Mouse (Mus musculus): ENCODE data around the gene Tes.

DNA sequence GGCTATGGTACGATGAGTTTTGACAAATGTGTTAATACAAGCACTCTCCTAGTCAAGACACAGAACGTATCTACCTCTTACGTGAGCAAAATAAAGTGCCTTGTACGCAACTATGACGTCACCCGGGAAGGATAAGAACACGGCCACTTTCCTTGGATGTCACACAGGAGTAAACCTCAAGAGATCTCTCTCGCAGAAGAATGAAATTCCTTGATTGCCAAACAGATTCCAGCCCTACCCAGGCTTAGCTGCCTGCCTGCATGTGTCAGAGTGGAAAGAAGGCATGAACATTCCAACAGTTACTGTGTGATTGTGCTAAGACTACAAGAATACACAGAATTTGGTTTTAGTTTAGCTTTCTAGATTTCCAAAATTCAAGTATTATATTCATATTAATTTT, 36.1 kb upstream of the Tes start:
- TF ChIP-seq CTCF (IDR thresholded peaks at IDR 0.05; ENCODE audit: borderline replicate concordance, insufficient read depth, low read depth, low read length) (no peak), POLR2A (IDR thresholded peaks at IDR 0.05; ENCODE audit: borderline replicate concordance, insufficient read depth, low read length) (no peak)
